10 mouse cellular contexts compared by ENCODE assay signal in genomic region chr2:169635428-169635827, GRCm38 (mm10). TPM values are rescaled to one million over a fixed set of nuclear protein-coding genes. Genes with fewer than 3 reads are reported as not detected.
A peak's percentile ranks its signal among the peaks of the same experiment; 100 is the strongest.
DNase-seq lines count a peak whose midpoint lies in the region; ATAC-seq lines count a peak whose summit lies in the region.
"Had no signal": no experiment of that assay in that cellular context is flagged by ENCODE, and none has a peak within 500 bp of the region (broad histone marks: within the 10 kb centered on the region; RNA-seq: fewer than 3 reads in every experiment).

No protein-coding gene starts in this region.

- H3K4me2 ChIP-seq in forebrain, embryonic 11.5 days (ENCODE audit: low read depth, low read length, severe bottlenecking), result peak overlapping the region; percentile 15; the same call in 1 of the 2 replicates
- peak overlapping the region; percentile 22; the same call in 1 of the 2 replicates for H3K4me2 ChIP-seq in hindbrain, embryonic 11.5 days (replicated peaks; ENCODE audit: low read depth, low read length)
- H3K4me2 ChIP-seq in limb, embryonic 15.5 days, result peak overlapping the region; percentile 90

- 53% methylated on average over 7 of the region's 7 CpGs for WGBS in forebrain, embryonic 11.5 days
- 71% methylated on average over 7 of the region's 7 CpGs for WGBS in forebrain, embryonic 10.5 days
- WGBS in hindbrain, embryonic 11.5 days, result 42% methylated on average over 7 of the region's 7 CpGs
- WGBS in limb, embryonic 15.5 days, result 32% methylated on average over 7 of the region's 7 CpGs

- no peak overlapping the region for H3K27ac ChIP-seq in forebrain, embryonic 11.5 days (ENCODE audit: low read depth, low read length)
- no peak overlapping the region for H3K27ac ChIP-seq in forebrain, embryonic 10.5 days
- no peak overlapping the region for H3K27ac ChIP-seq in hindbrain, embryonic 11.5 days (ENCODE audit: low read depth, low read length)
- H3K27ac ChIP-seq in limb, embryonic 15.5 days, result peak overlapping the region; percentile 66; the same call in 1 of the 2 replicates

- DNase-seq in forebrain, embryonic 11.5 days (ENCODE audit: low spot score), result no peak
- DNase-seq in forebrain, embryonic 10.5 days (ENCODE audit: extremely low spot score, low spot score), result no peak
- DNase-seq in MN1 (ENCODE audit: low spot score), result peak; percentile 26
- no peak for DNase-seq in hindbrain, embryonic 11.5 days (ENCODE audit: low spot score)
- no peak for DNase-seq in thymus, postnatal 14 days
- DNase-seq in layer of hippocampus, postnatal 10 days (ENCODE audit: low spot score in 2 of 2), result no peak
- no peak for DNase-seq in right cerebral cortex, adult 18-20 months

- H3K9ac ChIP-seq in forebrain, embryonic 11.5 days (ENCODE audit: low read length), result no peak overlapping the region
- H3K9ac ChIP-seq in hindbrain, embryonic 11.5 days (ENCODE audit: low read depth, low read length), result no peak overlapping the region
- no peak overlapping the region for H3K9ac ChIP-seq in limb, embryonic 15.5 days

- H3K9me3 ChIP-seq in forebrain, embryonic 11.5 days (ENCODE audit: control insufficient read depth, low read length), result no peaks in the 10 kb centered on the region
- H3K9me3 ChIP-seq in forebrain, embryonic 10.5 days, result no peaks in the 10 kb centered on the region
- no peaks in the 10 kb centered on the region for H3K9me3 ChIP-seq in hindbrain, embryonic 11.5 days (ENCODE audit: control insufficient read depth, low read length)
- H3K9me3 ChIP-seq in limb, embryonic 15.5 days, result no peaks in the 10 kb centered on the region

- H3K4me1 ChIP-seq in forebrain, embryonic 11.5 days (replicated peaks; ENCODE audit: control insufficient read depth, insufficient read depth, low read length), result no peaks in the 10 kb centered on the region
- peaks cover 27% of the 10 kb centered on the region for H3K4me1 ChIP-seq in forebrain, embryonic 10.5 days
- H3K4me1 ChIP-seq in hindbrain, embryonic 11.5 days (replicated peaks; ENCODE audit: control insufficient read depth, insufficient read depth, low read length), result no peaks in the 10 kb centered on the region; the same call in none of the 2 replicates
- peaks cover 19% of the 10 kb centered on the region for H3K4me1 ChIP-seq in limb, embryonic 15.5 days

- no peaks in the 10 kb centered on the region for H3K36me3 ChIP-seq in forebrain, embryonic 11.5 days (ENCODE audit: control insufficient read depth, insufficient read depth, low read length)
- no peaks in the 10 kb centered on the region for H3K36me3 ChIP-seq in forebrain, embryonic 10.5 days (replicated peaks)
- H3K36me3 ChIP-seq in hindbrain, embryonic 11.5 days (ENCODE audit: control insufficient read depth, insufficient read depth, low read length), result no peaks in the 10 kb centered on the region
- no peaks in the 10 kb centered on the region for H3K36me3 ChIP-seq in limb, embryonic 15.5 days

- no peak overlapping the region for H3K4me3 ChIP-seq in forebrain, embryonic 11.5 days (ENCODE audit: low read depth, low read length)
- no peak overlapping the region for H3K4me3 ChIP-seq in forebrain, embryonic 10.5 days
- H3K4me3 ChIP-seq in hindbrain, embryonic 11.5 days (ENCODE audit: low read depth, low read length), result peak overlapping the region; percentile 67; the same call in 1 of the 2 replicates
- peak overlapping the region; percentile 65 for H3K4me3 ChIP-seq in limb, embryonic 15.5 days
- H3K4me3 ChIP-seq: myocyte had no signal

- no peaks in the 10 kb centered on the region; the same call in 1 of the 2 replicates for H3K27me3 ChIP-seq in forebrain, embryonic 11.5 days (ENCODE audit: control insufficient read depth, insufficient read depth, low read length)
- H3K27me3 ChIP-seq in forebrain, embryonic 10.5 days (ENCODE audit: poor library complexity, severe bottlenecking), result peaks cover 21% of the 10 kb centered on the region
- H3K27me3 ChIP-seq in hindbrain, embryonic 11.5 days (ENCODE audit: control insufficient read depth, insufficient read depth, low read length), result no peaks in the 10 kb centered on the region
- H3K27me3 ChIP-seq in limb, embryonic 15.5 days, result no peaks in the 10 kb centered on the region

- no peak for ATAC-seq in forebrain, embryonic 11.5 days (replicated peaks; ENCODE audit: low FRiP score)
- no peak for ATAC-seq in hindbrain, embryonic 11.5 days (ENCODE audit: low FRiP score)
- ATAC-seq in limb, embryonic 15.5 days (ENCODE audit: insufficient number of reproducible peaks, low FRiP score, low TSS enrichment, low read depth), result no peak

RNA-seq across cellular contexts. Expression of gene Tshz2, which starts 2.6 kb away (rescaled TPM):
- polyA plus RNA-seq in forebrain, embryonic 11.5 days (2014; fragmentation: Nextera tagmentation; extraction: Ambion mirVana), result 2.5 and 3.1 TPM in 2 replicates
- polyA plus RNA-seq in forebrain, embryonic 10.5 days (2016; fragmentation: Nextera tagmentation; extraction: Ambion mirVana), result 0.88 and 0.98 TPM in 2 replicates
- polyA plus RNA-seq in hindbrain, embryonic 11.5 days (2014; fragmentation: Nextera tagmentation; extraction: Ambion mirVana), result 5.9 and 6.4 TPM in 2 replicates
- polyA plus RNA-seq in limb, embryonic 15.5 days (2015; fragmentation: Nextera tagmentation; extraction: Ambion mirVana), result 9.1 and 9.8 TPM in 2 replicates
- 10 to 100 TPM; 49.8 to 64.9 TPM for total RNA-seq in layer of hippocampus, postnatal 10 days (2021)
- polyA plus RNA-seq: C2C12, myocyte had no signal

RNA-seq across cellular contexts. Expression of gene Gm11011, which starts 47.9 kb away (rescaled TPM):
- polyA plus RNA-seq in forebrain, embryonic 11.5 days (2014; fragmentation: Nextera tagmentation; extraction: Ambion mirVana), result not detected in 2 replicates
- not detected in 2 replicates for polyA plus RNA-seq in forebrain, embryonic 10.5 days (2016; fragmentation: Nextera tagmentation; extraction: Ambion mirVana)
- polyA plus RNA-seq in hindbrain, embryonic 11.5 days (2014; fragmentation: Nextera tagmentation; extraction: Ambion mirVana), result not detected in 2 replicates
- not detected in 2 replicates for polyA plus RNA-seq in limb, embryonic 15.5 days (2015; fragmentation: Nextera tagmentation; extraction: Ambion mirVana)
- total RNA-seq in layer of hippocampus, postnatal 10 days (2021), result not detected
- polyA plus RNA-seq: C2C12, myocyte had no signal

Comparison
In these comparisons a context has a peak if more than half of its experiments do, and no peak if none do; other contexts are left out.
1. H3K4me2 ChIP-seq: peak in every context shown above with its lines; median percentile 90 in limb, embryonic 15.5 days; 22 in hindbrain, embryonic 11.5 days; 15 in forebrain, embryonic 11.5 days.
2. H3K4me3 ChIP-seq: peak in hindbrain, embryonic 11.5 days (single experiment) and limb, embryonic 15.5 days (single experiment); none in forebrain, embryonic 11.5 days (single experiment) and forebrain, embryonic 10.5 days (single experiment).